ENCODE assay signal across 8 mouse cellular contexts in genomic region chr9:66510944-66511343, GRCm38 (mm10). TPM values are rescaled to one million over a fixed set of nuclear protein-coding genes. Genes with fewer than 3 reads are reported as not detected.
DNase-seq lines count a peak whose midpoint lies in the region; ATAC-seq and TF ChIP-seq lines count a peak whose summit lies in the region.

No protein-coding gene starts in this region.

- intact Hi-C loops in gastrocnemius, adult 2 months (cut with DNase I), result loop anchor here (5.0 to 10.0 kb wide), 5 partner anchors 81 to 321 kb away; partner anchors contain the start of genes Aph1b, Aph1c, Gm10647 and Usp3

- DNase-seq in gastrocnemius, adult 2 months, result peak; percentile 53
- no peak for DNase-seq in gastrocnemius, adult 8-10 months (ENCODE audit: low spot score in 2 of 2)
- peak; percentile 43 for DNase-seq in embryonic facial prominence, embryonic 11.5 days (ENCODE audit: low spot score)
- no peak for DNase-seq in midbrain, embryonic 11.5 days (ENCODE audit: low spot score, missing footprints)
- no peak for DNase-seq in frontal cortex, postnatal 25 days (ENCODE audit: low spot score in 2 of 2)
- no peak for DNase-seq in ovary, postnatal 10 days (ENCODE audit: low spot score)

- peak overlapping the region; percentile 76 for H3K4me3 ChIP-seq in gastrocnemius, adult 2 months
- H3K4me3 ChIP-seq in E14TG2a.4 (replicated peaks; ENCODE audit: low read length), result peak overlapping the region; percentile 98
- peak overlapping the region; percentile 62 for H3K4me3 ChIP-seq in embryonic facial prominence, embryonic 11.5 days (ENCODE audit: low read depth, low read length)
- peak overlapping the region; percentile 63 for H3K4me3 ChIP-seq in intestine, embryonic 15.5 days (replicated peaks)
- H3K4me3 ChIP-seq in midbrain, embryonic 11.5 days (ENCODE audit: low read depth, low read length), result peak overlapping the region; percentile 57

- WGBS in embryonic facial prominence, embryonic 11.5 days, result 0% methylated on average over 2 of the region's 2 CpGs
- 3% methylated on average over 2 of the region's 2 CpGs for WGBS in intestine, embryonic 15.5 days
- 3% methylated on average over 2 of the region's 2 CpGs for WGBS in midbrain, embryonic 11.5 days

- H3K9ac ChIP-seq in embryonic facial prominence, embryonic 11.5 days (replicated peaks; ENCODE audit: low read length), result peak overlapping the region; percentile 79
- peak overlapping the region; percentile 73 for H3K9ac ChIP-seq in intestine, embryonic 15.5 days
- H3K9ac ChIP-seq in midbrain, embryonic 11.5 days (ENCODE audit: low read length), result peak overlapping the region; percentile 89

- no peak for ATAC-seq in embryonic facial prominence, embryonic 11.5 days (replicated peaks; ENCODE audit: insufficient number of reproducible peaks, low FRiP score, low TSS enrichment, low read depth)
- ATAC-seq in intestine, embryonic 15.5 days, result no peak
- ATAC-seq in midbrain, embryonic 11.5 days (ENCODE audit: low FRiP score), result no peak

- H3K27ac ChIP-seq in gastrocnemius, adult 2 months, result peak overlapping the region; percentile 100
- peak overlapping the region; percentile 89 for H3K27ac ChIP-seq in embryonic facial prominence, embryonic 11.5 days (replicated peaks; ENCODE audit: low read depth, low read length)
- peak overlapping the region; percentile 98 for H3K27ac ChIP-seq in intestine, embryonic 15.5 days
- peak overlapping the region; percentile 94 for H3K27ac ChIP-seq in midbrain, embryonic 11.5 days (ENCODE audit: low read depth, low read length)

- H3K4me2 ChIP-seq in embryonic facial prominence, embryonic 11.5 days (ENCODE audit: low read depth, low read length), result peak overlapping the region; percentile 99
- peak overlapping the region; percentile 95 for H3K4me2 ChIP-seq in intestine, embryonic 15.5 days (replicated peaks)
- peak overlapping the region; percentile 98 for H3K4me2 ChIP-seq in midbrain, embryonic 11.5 days

- H3K36me3 ChIP-seq in E14TG2a.4 (ENCODE audit: insufficient read depth, low read length), result peaks cover 38% of the 10 kb centered on the region
- H3K36me3 ChIP-seq in embryonic facial prominence, embryonic 11.5 days (replicated peaks; ENCODE audit: control insufficient read depth, insufficient read depth, low read depth, low read length), result peaks cover 6% of the 10 kb centered on the region
- H3K36me3 ChIP-seq in intestine, embryonic 15.5 days, result peaks cover 11% of the 10 kb centered on the region
- H3K36me3 ChIP-seq in midbrain, embryonic 11.5 days (ENCODE audit: control insufficient read depth, insufficient read depth, low read length), result peaks cover 8% of the 10 kb centered on the region; the same call in 1 of the 2 replicates

- TF ChIP-seq CTCF in gastrocnemius, adult 2 months (IDR thresholded peaks at IDR 0.05), result no peak
- no peak for TF ChIP-seq CTCF in E14TG2a.4 (conservative IDR thresholded peaks at IDR 0.05; ENCODE audit: low read length)

- no peaks in the 10 kb centered on the region for H3K27me3 ChIP-seq in E14TG2a.4 (ENCODE audit: insufficient read depth, low read length)
- H3K27me3 ChIP-seq in embryonic facial prominence, embryonic 11.5 days (ENCODE audit: control insufficient read depth, insufficient read depth, low read length), result no peaks in the 10 kb centered on the region
- no peaks in the 10 kb centered on the region for H3K27me3 ChIP-seq in intestine, embryonic 15.5 days (replicated peaks)
- H3K27me3 ChIP-seq in midbrain, embryonic 11.5 days (ENCODE audit: control insufficient read depth, insufficient read depth, low read length), result no peaks in the 10 kb centered on the region

- peaks cover 66% of the 10 kb centered on the region for H3K4me1 ChIP-seq in E14TG2a.4 (replicated peaks; ENCODE audit: low read depth, low read length)
- H3K4me1 ChIP-seq in embryonic facial prominence, embryonic 11.5 days (ENCODE audit: control insufficient read depth, insufficient read depth, low read length), result no peaks in the 10 kb centered on the region
- peaks cover 23% of the 10 kb centered on the region for H3K4me1 ChIP-seq in intestine, embryonic 15.5 days (replicated peaks)
- H3K4me1 ChIP-seq in midbrain, embryonic 11.5 days (ENCODE audit: control insufficient read depth, insufficient read depth, low read length), result peaks cover 26% of the 10 kb centered on the region

- H3K9me3 ChIP-seq in E14TG2a.4 (ENCODE audit: low read length), result no peaks in the 10 kb centered on the region
- H3K9me3 ChIP-seq in embryonic facial prominence, embryonic 11.5 days (replicated peaks; ENCODE audit: control insufficient read depth, low read length), result no peaks in the 10 kb centered on the region
- H3K9me3 ChIP-seq in intestine, embryonic 15.5 days, result no peaks in the 10 kb centered on the region
- no peaks in the 10 kb centered on the region for H3K9me3 ChIP-seq in midbrain, embryonic 11.5 days (ENCODE audit: control insufficient read depth, low read length)

RNA-seq across cellular contexts. Expression of gene Fbxl22, which starts 3.4 kb away (rescaled TPM):
- 1 to 10 TPM; 1.7 to 3.1 TPM for total RNA-seq in gastrocnemius, adult 2 months (2021)
- total RNA-seq in gastrocnemius, adult 8-10 months (2022), result 1 to 10 TPM; 1.7 to 2.6 (median 2.5) TPM
- 1.6 and 1.9 TPM in 2 replicates for polyA plus RNA-seq in embryonic facial prominence, embryonic 11.5 days (2014; fragmentation: Nextera tagmentation; extraction: Ambion mirVana)
- polyA plus RNA-seq in intestine, embryonic 15.5 days (2015; fragmentation: Nextera tagmentation; extraction: Ambion mirVana), result 12.8 and 12.9 TPM in 2 replicates
- polyA plus RNA-seq in midbrain, embryonic 11.5 days (2014; fragmentation: Nextera tagmentation; extraction: Ambion mirVana), result 1.8 and 2.1 TPM in 2 replicates

Comparison
In these comparisons a context has a peak if more than half of its experiments do, and no peak if none do; other contexts are left out.
1. DNase-seq: peak in gastrocnemius, adult 2 months (single experiment) and embryonic facial prominence, embryonic 11.5 days (single experiment); none in gastrocnemius, adult 8-10 months (0 of 2), midbrain, embryonic 11.5 days (single experiment), frontal cortex, postnatal 25 days (0 of 2) and ovary, postnatal 10 days (single experiment).
2. Peak in every context shown above with its lines, with median percentiles within 50 percentile points of each other: H3K27ac ChIP-seq, H3K4me3 ChIP-seq, H3K4me2 ChIP-seq and H3K9ac ChIP-seq.